Mouse (Mus musculus): Measurements from ENCODE around the gene Lmtk2. TPM values are rescaled to one million over a fixed set of nuclear protein-coding genes. Genes with fewer than 3 reads are reported as not detected.

Gene Lmtk2
- total and polyA plus RNA-seq, 2 experiments: 4.0 to 4.7 TPM

DNA sequence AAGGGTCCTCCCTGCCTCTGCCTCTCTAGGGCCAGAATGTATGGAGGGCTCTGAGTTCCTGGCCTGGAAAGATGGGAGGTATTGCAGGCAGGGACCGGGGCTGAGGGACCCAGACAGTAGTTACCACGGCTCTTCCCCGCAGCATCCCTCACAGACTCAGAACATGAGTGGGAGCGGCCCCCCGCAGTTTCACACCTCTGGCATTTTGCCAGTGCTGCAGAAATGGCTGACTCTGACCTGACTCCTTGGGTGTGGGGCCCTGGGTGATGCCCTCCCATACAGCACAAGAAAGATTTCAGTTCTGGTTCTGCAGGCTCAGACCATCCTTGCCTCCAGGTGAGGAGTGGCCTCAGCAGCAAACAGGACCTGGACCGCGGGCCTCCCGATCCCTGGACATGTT is 95.3 kb downstream of the Lmtk2 start:
- 91% methylated on average over 8 of the region's 8 CpGs for WGBS
- no peaks in the 10 kb centered on the region for H3K79me2 ChIP-seq (ENCODE audit: control insufficient read depth, insufficient read depth, low read length)

DNA sequence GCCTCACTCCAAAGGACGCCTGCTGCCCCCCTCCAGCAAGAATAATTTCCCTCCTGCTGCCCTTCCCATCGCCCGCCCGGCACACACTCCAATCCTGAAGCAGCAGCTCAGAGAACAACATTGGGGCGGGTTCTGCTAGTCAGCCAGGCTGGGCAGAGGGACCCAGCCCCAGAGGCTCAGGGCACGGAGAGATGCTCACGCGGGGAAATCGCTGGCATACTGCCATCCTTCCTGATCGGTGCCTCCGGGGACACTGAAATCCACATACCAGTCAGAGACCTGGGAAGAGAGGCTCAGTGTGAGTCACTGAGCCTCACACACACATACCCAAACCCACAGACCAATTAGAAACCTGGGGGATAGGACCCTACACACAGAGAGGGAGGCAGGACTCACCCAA is 100.4 kb downstream of the Lmtk2 start:
- WGBS: 94% methylated on average over 11 of the region's 11 CpGs
- Histone ChIP-seq H3K79me2 (ENCODE audit: control insufficient read depth, insufficient read depth, low read length) (no peaks in the 10 kb centered on the region), H3K4me3 (ENCODE audit: insufficient read depth, low read depth, low read length) (no peak overlapping the region), H3K9ac (ENCODE audit: low read depth, low read length) (no peak overlapping the region), H3K4me1 (ENCODE audit: control insufficient read depth, insufficient read depth, low read length) (no peaks in the 10 kb centered on the region), H3K36me3 (ENCODE audit: control insufficient read depth, insufficient read depth, low read length) (peaks cover 4% of the 10 kb centered on the region; the same call in 1 of the 2 replicates), H3K27me3 (ENCODE audit: control insufficient read depth, insufficient read depth, low read length) (no peaks in the 10 kb centered on the region), H3K27ac (replicated peaks; ENCODE audit: insufficient read depth, low read depth, low read length) (no peak overlapping the region)
- no peak for DNase-seq (ENCODE audit: extremely low read depth, low read depth, low spot score)
- TF ChIP-seq CTCF (IDR thresholded peaks at IDR 0.05; ENCODE audit: low read depth, low read length) (no peak), POLR2A (IDR thresholded peaks at IDR 0.05; ENCODE audit: extremely low read depth, insufficient read depth, low read length) (no peak)

More for the DNA sequence above, 95.3 kb downstream of the Lmtk2 start:
- DNase-seq (ENCODE audit: extremely low read depth, low read depth, low spot score): no peak
- Histone ChIP-seq H3K4me3 (ENCODE audit: insufficient read depth, low read depth, low read length) (no peak overlapping the region), H3K27ac (replicated peaks; ENCODE audit: insufficient read depth, low read depth, low read length) (no peak overlapping the region), H3K9ac (ENCODE audit: low read depth, low read length) (no peak overlapping the region), H3K36me3 (ENCODE audit: control insufficient read depth, insufficient read depth, low read length) (no peaks in the 10 kb centered on the region), H3K27me3 (ENCODE audit: control insufficient read depth, insufficient read depth, low read length) (no peaks in the 10 kb centered on the region), H3K4me1 (ENCODE audit: control insufficient read depth, insufficient read depth, low read length) (no peaks in the 10 kb centered on the region)
- TF ChIP-seq CTCF (IDR thresholded peaks at IDR 0.05; ENCODE audit: low read depth, low read length): no peak
- TF ChIP-seq POLR2A (IDR thresholded peaks at IDR 0.05; ENCODE audit: extremely low read depth, insufficient read depth, low read length): no peak

DNA sequence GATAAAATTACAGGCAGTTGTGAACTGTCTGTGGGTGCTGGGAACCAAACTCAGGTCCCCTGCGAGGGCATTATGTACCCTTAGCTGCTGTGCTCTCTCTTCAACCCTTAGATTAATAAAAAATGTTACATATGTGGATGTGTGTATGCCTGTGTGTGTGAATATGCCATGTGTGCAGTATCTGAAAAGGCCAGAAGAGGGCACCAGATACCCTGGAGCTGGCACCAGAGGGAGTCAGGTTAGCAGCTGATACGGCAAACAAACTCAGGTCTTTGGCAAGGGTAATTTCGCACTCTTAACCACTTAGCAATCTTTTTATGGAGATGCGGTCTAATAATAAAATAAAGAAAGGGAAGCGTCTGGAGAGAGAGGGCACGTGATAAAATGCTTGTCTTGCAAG is 102.2 kb downstream of the Lmtk2 start:
- Histone ChIP-seq H3K4me3 (ENCODE audit: insufficient read depth, low read depth, low read length) (no peak overlapping the region), H3K27ac (replicated peaks; ENCODE audit: insufficient read depth, low read depth, low read length) (no peak overlapping the region), H3K36me3 (ENCODE audit: control insufficient read depth, insufficient read depth, low read length) (peaks cover 9% of the 10 kb centered on the region; the same call in 1 of the 2 replicates), H3K4me1 (ENCODE audit: control insufficient read depth, insufficient read depth, low read length) (no peaks in the 10 kb centered on the region), H3K79me2 (ENCODE audit: control insufficient read depth, insufficient read depth, low read length) (no peaks in the 10 kb centered on the region), H3K9ac (ENCODE audit: low read depth, low read length) (no peak overlapping the region), H3K27me3 (ENCODE audit: control insufficient read depth, insufficient read depth, low read length) (no peaks in the 10 kb centered on the region)
- TF ChIP-seq POLR2A (IDR thresholded peaks at IDR 0.05; ENCODE audit: extremely low read depth, insufficient read depth, low read length) (no peak), CTCF (IDR thresholded peaks at IDR 0.05; ENCODE audit: low read depth, low read length) (0 out of 2 replicates have a peak, but pooled peaks have one; percentile 8)
- WGBS: 98% methylated on average over 6 of the region's 6 CpGs
- no peak for DNase-seq (ENCODE audit: extremely low read depth, low read depth, low spot score)

DNA sequence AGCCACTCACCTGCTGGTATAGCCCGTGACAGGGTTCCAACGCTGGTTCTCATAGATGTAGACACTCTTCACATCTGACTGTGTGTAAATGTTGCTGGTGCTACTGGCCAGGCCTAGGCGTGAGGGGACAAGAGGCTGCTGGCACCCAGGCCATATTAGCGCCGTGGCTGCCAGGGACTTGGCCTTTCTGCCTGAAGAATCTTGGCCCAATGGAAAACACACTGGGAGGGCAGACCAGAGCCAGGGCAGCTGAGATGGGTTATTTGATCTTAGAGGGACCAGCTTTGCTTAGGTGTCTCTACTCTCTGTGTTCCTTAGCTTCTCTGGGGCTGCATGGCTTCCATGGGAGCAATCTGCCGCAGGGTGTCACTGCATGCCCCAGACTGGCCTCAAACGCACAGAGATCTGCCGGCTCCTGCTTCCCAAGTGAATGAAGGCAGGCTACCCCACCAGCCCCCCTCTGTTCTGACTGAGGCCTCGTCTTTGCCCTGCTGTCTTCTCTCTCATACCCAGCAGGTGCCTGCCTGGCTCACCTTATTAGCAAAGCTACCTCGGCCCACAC is 103.2 kb downstream of the Lmtk2 start:
- Histone ChIP-seq H3K36me3 (ENCODE audit: control insufficient read depth, insufficient read depth, low read length) (peaks cover 9% of the 10 kb centered on the region; the same call in 1 of the 2 replicates), H3K4me1 (ENCODE audit: control insufficient read depth, insufficient read depth, low read length) (no peaks in the 10 kb centered on the region), H3K27ac (replicated peaks; ENCODE audit: insufficient read depth, low read depth, low read length) (no peak overlapping the region), H3K9ac (ENCODE audit: low read depth, low read length) (no peak overlapping the region), H3K27me3 (ENCODE audit: control insufficient read depth, insufficient read depth, low read length) (no peaks in the 10 kb centered on the region), H3K79me2 (ENCODE audit: control insufficient read depth, insufficient read depth, low read length) (no peaks in the 10 kb centered on the region), H3K4me3 (ENCODE audit: insufficient read depth, low read depth, low read length) (no peak overlapping the region)
- 97% methylated on average over 10 of the region's 10 CpGs for WGBS
- DNase-seq (ENCODE audit: extremely low read depth, low read depth, low spot score): no peak
- TF ChIP-seq POLR2A (IDR thresholded peaks at IDR 0.05; ENCODE audit: extremely low read depth, insufficient read depth, low read length) (no peak), CTCF (IDR thresholded peaks at IDR 0.05; ENCODE audit: low read depth, low read length) (no peak)

DNA sequence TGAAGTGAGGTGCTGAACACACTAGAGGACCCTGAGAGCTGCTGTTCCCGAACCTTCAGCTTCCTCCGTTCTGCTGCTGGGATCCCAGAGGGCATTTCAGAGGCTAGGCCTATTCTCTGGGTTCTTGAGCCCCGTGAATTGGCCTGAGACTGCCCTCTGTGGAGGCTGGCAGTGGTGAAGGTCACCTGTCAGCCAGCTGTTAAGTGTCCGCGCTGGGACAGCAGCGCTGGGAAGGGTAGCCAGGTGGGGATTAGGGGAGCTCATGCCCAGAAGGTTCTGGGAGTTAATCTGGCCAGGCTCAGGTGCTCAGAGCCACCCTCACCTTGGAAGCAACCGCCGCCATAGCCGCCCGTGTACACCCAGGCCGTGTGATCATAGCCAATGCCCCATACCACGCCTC is 104.1 kb downstream of the Lmtk2 start:
- DNase-seq (ENCODE audit: extremely low read depth, low read depth, low spot score): no peak
- no peaks in the 10 kb centered on the region for H3K4me1 ChIP-seq (ENCODE audit: control insufficient read depth, insufficient read depth, low read length)
- H3K4me3 ChIP-seq (ENCODE audit: insufficient read depth, low read depth, low read length): no peak overlapping the region
- WGBS: 98% methylated on average over 12 of the region's 12 CpGs
- H3K27ac ChIP-seq (replicated peaks; ENCODE audit: insufficient read depth, low read depth, low read length): no peak overlapping the region
- no peaks in the 10 kb centered on the region for H3K27me3 ChIP-seq (ENCODE audit: control insufficient read depth, insufficient read depth, low read length)
- TF ChIP-seq POLR2A (IDR thresholded peaks at IDR 0.05; ENCODE audit: extremely low read depth, insufficient read depth, low read length): no peak
- no peak for TF ChIP-seq CTCF (IDR thresholded peaks at IDR 0.05; ENCODE audit: low read depth, low read length)
- H3K9ac ChIP-seq (ENCODE audit: low read depth, low read length): no peak overlapping the region
- H3K36me3 ChIP-seq (ENCODE audit: control insufficient read depth, insufficient read depth, low read length): peaks cover 9% of the 10 kb centered on the region; the same call in 1 of the 2 replicates
- no peaks in the 10 kb centered on the region for H3K79me2 ChIP-seq (ENCODE audit: control insufficient read depth, insufficient read depth, low read length)

DNA sequence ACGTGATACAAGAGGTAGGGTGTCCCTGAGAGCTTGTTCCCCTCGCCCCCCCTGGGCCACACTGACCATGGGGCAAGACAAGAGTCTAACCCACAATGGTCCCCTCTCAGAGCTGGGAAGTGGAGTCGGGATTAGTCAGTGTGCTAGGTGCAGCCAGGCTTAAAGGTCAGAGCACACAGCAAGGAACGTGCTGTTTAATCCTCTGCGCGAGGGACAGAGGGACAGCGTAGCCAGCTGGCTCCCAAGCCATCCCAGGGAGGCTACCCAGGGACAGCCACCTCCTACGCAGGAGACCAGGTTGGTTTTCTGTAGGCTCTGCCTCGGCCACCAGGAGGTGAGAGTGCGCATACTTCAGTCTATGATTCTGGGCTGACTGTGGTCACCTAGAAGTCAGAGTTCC is 104.7 kb downstream of the Lmtk2 start:
- no peaks in the 10 kb centered on the region for H3K4me1 ChIP-seq (ENCODE audit: control insufficient read depth, insufficient read depth, low read length)
- no peak overlapping the region for H3K27ac ChIP-seq (replicated peaks; ENCODE audit: insufficient read depth, low read depth, low read length)
- WGBS: 93% methylated on average over 10 of the region's 10 CpGs
- H3K36me3 ChIP-seq (ENCODE audit: control insufficient read depth, insufficient read depth, low read length): peaks cover 10% of the 10 kb centered on the region; the same call in 1 of the 2 replicates
- TF ChIP-seq CTCF (IDR thresholded peaks at IDR 0.05; ENCODE audit: low read depth, low read length) (no peak), POLR2A (IDR thresholded peaks at IDR 0.05; ENCODE audit: extremely low read depth, insufficient read depth, low read length) (no peak)
- no peak overlapping the region for H3K9ac ChIP-seq (ENCODE audit: low read depth, low read length)
- DNase-seq (ENCODE audit: extremely low read depth, low read depth, low spot score): no peak
- H3K27me3 ChIP-seq (ENCODE audit: control insufficient read depth, insufficient read depth, low read length): no peaks in the 10 kb centered on the region
- no peak overlapping the region for H3K4me3 ChIP-seq (ENCODE audit: insufficient read depth, low read depth, low read length)
- no peaks in the 10 kb centered on the region for H3K79me2 ChIP-seq (ENCODE audit: control insufficient read depth, insufficient read depth, low read length)
